Mouse (Mus musculus) heart, embryonic 15.5 days (tissue): ENCODE results near the gene Znrd1. TPM values are rescaled to one million over a fixed set of nuclear protein-coding genes. Genes with fewer than 3 reads are reported as not detected.
A peak's percentile ranks its signal among the peaks of the same experiment; 100 is the strongest.

Source experiments
- ATAC-seq: fragments of 200-750 bp; cut with Nextera tagmentation; replicated peaks from 2 replicates; pipeline ENCODE4 v1.8.0; 2017; ENCODE audit warnings: low read depth, moderate TSS enrichment; ENCODE audit not compliant: insufficient number of reproducible peaks, insufficient read depth, low FRiP score
- H3K27ac ChIP-seq: fragments of 300-500 bp; sonication (generic); 2 replicates; pipeline ENCODE4 v1.5.1; 2015; ENCODE audit warnings: mild to moderate bottlenecking, inconsistent platforms
- H3K27me3 ChIP-seq: fragments of 300-500 bp; sonication (generic); 2 replicates; pipeline ENCODE4 v1.6.1; 2015; ENCODE audit warnings: inconsistent platforms
- H3K36me3 ChIP-seq: fragments of 300-500 bp; sonication (generic); 2 replicates; pipeline ENCODE4 v1.6.1; 2015; ENCODE audit warnings: mild to moderate bottlenecking, inconsistent platforms
- H3K4me1 ChIP-seq: fragments of 300-500 bp; sonication (generic); replicated peaks from 2 replicates; pipeline ENCODE4 v1.6.1; 2015; ENCODE audit warnings: inconsistent platforms
- H3K4me2 ChIP-seq: fragments of 300-500 bp; sonication (generic); 2 replicates; pipeline ENCODE4 v1.6.1; 2015; ENCODE audit warnings: inconsistent platforms, mild to moderate bottlenecking, moderate library complexity
- H3K4me3 ChIP-seq: fragments of 300-500 bp; sonication (generic); 2 replicates; pipeline ENCODE4 v1.5.1; 2015; ENCODE audit warnings: mild to moderate bottlenecking, inconsistent platforms
- H3K9ac ChIP-seq: fragments of 300-500 bp; sonication (generic); 2 replicates; pipeline ENCODE4 v1.6.1; 2015; ENCODE audit warnings: mild to moderate bottlenecking, inconsistent platforms
- H3K9me3 ChIP-seq: fragments of 300-500 bp; sonication (generic); replicated peaks from 2 replicates; pipeline ENCODE4 v1.6.1; 2016; ENCODE audit warnings: inconsistent platforms
- WGBS: fragments of 180-500 bp; shearing (Covaris S2); methylation state at CpG from one replicate; pipeline ENCODE4 v1.1.7; 2015; ENCODE audit warnings: mixed read lengths; 5-methylcytosine and 5-hydroxymethylcytosine counted together
- polyA plus RNA-seq: library from polyadenylated mRNA; unstranded; fragments of >200 nt; fragmentation: Nextera tagmentation; extraction: Ambion mirVana; gene quantifications from 2 replicates; pipeline ENCODE4 v1.2.1, GENCODE M21; 2015

Znrd1 gene
- polyA plus RNA-seq, 1 experiment from 2014 or later = 41.2 TPM

DNA sequence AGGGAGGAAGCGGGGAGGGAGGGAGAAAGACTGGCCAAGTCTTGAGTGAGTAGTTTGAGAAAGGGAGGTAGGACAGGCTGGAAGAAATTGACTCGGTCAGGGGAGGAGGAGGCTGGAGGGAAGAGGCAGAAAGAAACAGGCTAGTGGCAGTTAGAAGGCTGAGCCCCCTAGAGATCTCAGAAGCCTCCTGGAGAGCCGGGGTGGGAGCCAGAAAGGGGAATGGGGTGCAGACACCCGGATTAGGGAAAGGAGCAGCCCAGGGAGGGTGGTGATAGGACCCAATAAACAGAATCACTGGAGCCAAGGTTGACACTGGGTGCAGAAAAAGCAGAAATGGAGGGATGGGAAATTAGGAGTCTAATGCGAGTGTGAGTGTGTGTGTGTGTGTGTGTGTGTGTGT lies 14.7 kb downstream of the Znrd1 start:
- WGBS = 18% methylated on average over 5 of the region's 5 CpGs
- Histone ChIP-seq H3K4me1 (peaks cover 27% of the 10 kb centered on the region), H3K9ac (no peak overlapping the region), H3K27me3 (peaks cover 73% of the 10 kb centered on the region), H3K36me3 (0 out of 2 replicates have a peak, but pooled peaks cover 1% of the 10 kb centered on the region), H3K9me3 (no peaks in the 10 kb centered on the region), H3K27ac (no peak overlapping the region), H3K4me2 (peak overlapping the region; percentile 84), H3K4me3 (peak overlapping the region; percentile 49)
- ATAC-seq = no peak

DNA sequence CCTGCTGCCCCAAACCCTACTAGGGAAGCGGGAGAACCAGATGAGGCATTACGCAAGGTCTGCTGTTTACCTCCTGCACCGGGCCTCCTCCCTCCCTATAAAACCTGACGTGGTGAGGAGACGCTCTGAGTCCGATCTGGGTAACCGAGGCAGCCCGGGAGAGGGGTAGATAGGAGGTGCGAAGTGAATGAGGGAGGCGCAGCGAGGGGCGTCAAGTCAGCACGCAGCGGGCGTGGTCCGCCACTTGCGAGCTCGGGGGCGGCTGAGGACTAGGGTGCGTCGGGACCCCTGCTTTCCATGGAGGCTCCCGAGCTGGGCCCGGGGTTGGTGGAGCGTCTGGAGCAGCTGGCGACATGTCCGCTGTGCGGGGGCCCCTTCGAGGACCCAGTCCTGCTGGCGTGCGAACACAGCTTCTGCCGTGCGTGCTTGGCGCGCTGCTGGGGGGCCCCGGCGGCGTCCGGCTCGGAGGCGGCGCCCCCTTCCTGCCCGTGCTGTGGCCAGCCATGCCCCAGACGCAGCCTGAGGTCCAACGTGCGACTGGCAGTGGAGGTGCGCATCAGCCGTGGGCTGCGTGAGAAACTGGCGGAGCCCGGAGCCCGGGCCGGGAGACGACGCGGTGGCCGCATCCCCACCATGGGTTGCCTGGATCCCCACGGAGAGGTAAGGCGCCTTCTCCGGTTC lies 15.4 kb downstream of the Znrd1 start, which contains the start of gene Rnf39:
Rnf39 (plus strand) TSS at position 128 of the 681 bp plus-strand sequence.
- Histone ChIP-seq H3K4me1 (peaks cover 27% of the 10 kb centered on the region), H3K9ac (peak within 1 kb of the TSS; percentile 31), H3K9me3 (no peaks in the 10 kb centered on the region), H3K4me3 (peak within 1 kb of the TSS; percentile 49), H3K36me3 (no peaks in the 10 kb centered on the region), H3K27ac (no peak within 1 kb of the TSS), H3K4me2 (peak within 1 kb of the TSS; percentile 84), H3K27me3 (peaks cover 73% of the 10 kb centered on the region)
- 0 out of 2 replicates have a peak, but pooled peaks have one; percentile 14 for ATAC-seq
- 2% methylated on average over 59 of the region's 59 CpGs for WGBS

DNA sequence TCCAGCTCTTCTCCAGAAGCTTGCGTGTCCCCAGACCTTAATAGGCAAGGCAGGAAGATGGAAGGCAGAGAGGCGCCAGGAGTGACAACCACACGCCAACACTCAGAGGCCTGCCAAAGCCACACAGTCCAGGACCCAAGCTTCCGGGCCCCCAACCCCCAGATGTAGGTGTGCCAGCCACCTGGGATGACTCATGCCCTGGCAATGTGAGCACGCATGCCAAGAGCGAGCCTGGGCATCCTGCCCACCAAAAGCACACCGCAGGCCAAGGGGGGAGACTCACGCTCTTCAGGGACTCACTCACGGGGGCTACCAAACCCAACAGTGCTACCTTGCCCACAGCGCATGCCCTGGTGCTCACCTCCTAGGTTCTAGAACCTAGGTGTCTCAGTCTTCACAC lies 16.0 kb downstream of the Znrd1 start:
- H3K4me2 ChIP-seq = peak overlapping the region; percentile 84
- peak overlapping the region; percentile 49 for H3K4me3 ChIP-seq
- H3K9me3 ChIP-seq = no peaks in the 10 kb centered on the region
- peak; percentile 62; the same call in 1 of the 2 replicates for ATAC-seq
- no peak overlapping the region for H3K27ac ChIP-seq
- H3K4me1 ChIP-seq = peaks cover 23% of the 10 kb centered on the region
- 24% methylated on average over 10 of the region's 10 CpGs for WGBS
- H3K27me3 ChIP-seq = peaks cover 72% of the 10 kb centered on the region
- H3K9ac ChIP-seq = no peak overlapping the region
- no peaks in the 10 kb centered on the region for H3K36me3 ChIP-seq

DNA sequence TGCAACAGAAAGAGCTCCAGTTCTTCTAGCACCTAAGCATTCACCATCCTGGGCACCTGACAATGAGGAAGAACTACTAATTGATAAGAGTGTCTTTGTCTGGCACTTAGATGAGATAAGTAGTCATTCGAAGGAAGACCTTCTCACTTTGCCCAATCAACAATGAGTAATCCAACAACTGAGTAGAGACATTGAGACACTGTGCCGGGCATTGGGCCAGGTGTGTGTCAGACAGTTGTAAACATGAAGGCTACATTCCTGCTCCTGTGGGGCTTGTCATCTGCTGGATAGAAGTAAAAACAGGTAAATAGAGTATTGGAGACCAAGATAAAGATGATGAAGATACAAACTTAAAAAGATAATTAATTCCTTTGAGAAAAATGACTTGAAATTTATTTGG lies 20.3 kb downstream of the Znrd1 start:
- Histone ChIP-seq H3K9me3 (no peaks in the 10 kb centered on the region), H3K9ac (no peak overlapping the region), H3K4me2 (no peak overlapping the region), H3K4me1 (peaks cover 9% of the 10 kb centered on the region), H3K27ac (no peak overlapping the region), H3K4me3 (no peak overlapping the region), H3K36me3 (no peaks in the 10 kb centered on the region), H3K27me3 (peaks cover 43% of the 10 kb centered on the region)
- no peak for ATAC-seq
- WGBS = 62% methylated on average over 2 of the region's 2 CpGs

DNA sequence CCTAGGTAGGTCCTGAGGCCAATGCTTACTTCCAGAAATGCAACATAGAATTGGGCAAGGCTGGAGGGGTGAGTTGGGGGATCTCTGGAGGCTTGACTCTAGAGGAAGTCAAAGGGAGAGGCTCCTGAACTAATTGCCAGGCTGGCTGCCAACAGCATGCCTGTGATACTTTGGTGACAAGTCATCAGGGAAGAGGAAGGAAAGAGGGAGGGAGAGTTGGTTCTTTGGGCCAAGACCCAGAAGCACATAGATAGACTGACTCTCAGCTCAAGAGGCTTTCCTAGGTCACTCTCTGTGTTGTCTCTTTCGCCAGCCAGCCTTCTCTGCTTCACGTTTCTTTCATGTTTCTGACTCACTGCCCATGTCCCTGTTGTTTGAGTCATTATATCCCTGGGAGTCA lies 26.6 kb downstream of the Znrd1 start:
- peaks cover 7% of the 10 kb centered on the region for H3K27me3 ChIP-seq
- peaks cover 4% of the 10 kb centered on the region for H3K4me1 ChIP-seq
- no peak overlapping the region for H3K4me2 ChIP-seq
- no peak overlapping the region for H3K4me3 ChIP-seq
- ATAC-seq = no peak
- H3K36me3 ChIP-seq = no peaks in the 10 kb centered on the region
- WGBS = 23% methylated on average over 2 of the region's 2 CpGs
- no peak overlapping the region for H3K9ac ChIP-seq
- H3K9me3 ChIP-seq = no peaks in the 10 kb centered on the region
- H3K27ac ChIP-seq = no peak overlapping the region

DNA sequence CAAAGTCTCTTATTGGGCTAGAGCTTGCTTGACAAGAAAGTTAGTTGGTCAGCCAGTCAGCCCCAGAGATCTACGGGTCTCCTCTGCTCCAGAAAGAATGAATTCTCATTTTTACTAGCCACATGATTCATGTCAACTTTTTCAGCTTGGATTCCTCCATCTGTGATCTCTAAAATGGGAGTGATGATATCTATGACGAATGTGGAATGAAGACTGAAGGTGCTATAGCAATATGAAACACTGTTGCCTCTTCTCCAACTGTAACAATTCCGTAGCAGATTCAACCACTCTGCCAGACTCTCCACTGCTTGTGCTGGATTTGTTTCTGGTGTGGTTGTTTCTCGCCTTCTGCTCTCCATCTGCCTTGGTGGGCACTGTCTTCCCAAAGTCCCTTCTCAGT lies 27.2 kb downstream of the Znrd1 start:
- H3K36me3 ChIP-seq = no peaks in the 10 kb centered on the region

DNA sequence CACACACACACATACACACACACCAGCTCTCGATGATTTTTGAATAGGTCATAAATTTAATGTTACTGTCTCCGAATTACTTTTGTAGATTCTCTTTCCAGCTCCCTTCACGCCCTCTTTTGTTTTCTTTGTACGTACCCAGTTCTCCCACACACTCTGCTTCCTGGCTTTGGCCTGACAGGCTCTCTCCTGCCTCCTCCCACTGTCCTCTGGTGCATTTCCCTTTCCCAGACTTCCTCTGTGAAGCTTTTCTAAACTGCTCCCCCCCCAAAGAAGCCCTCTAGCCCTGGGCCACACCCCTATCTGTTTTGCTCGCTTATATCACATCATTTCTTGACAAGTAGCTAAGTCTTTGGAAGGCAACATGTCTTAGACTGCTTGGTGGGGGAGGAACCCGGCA lies 28.1 kb downstream of the Znrd1 start:
- 50% methylated on average over 6 of the region's 6 CpGs for WGBS
- Histone ChIP-seq H3K27me3 (no peaks in the 10 kb centered on the region; the same call in 1 of the 2 replicates), H3K36me3 (no peaks in the 10 kb centered on the region), H3K9ac (no peak overlapping the region), H3K4me3 (no peak overlapping the region), H3K9me3 (no peaks in the 10 kb centered on the region), H3K4me2 (no peak overlapping the region), H3K27ac (no peak overlapping the region), H3K4me1 (peaks cover 4% of the 10 kb centered on the region)
- no peak for ATAC-seq

More for the DNA sequence above, 27.2 kb downstream of the Znrd1 start:
- no peak overlapping the region for H3K27ac ChIP-seq
- H3K4me2 ChIP-seq = no peak overlapping the region
- no peak overlapping the region for H3K4me3 ChIP-seq
- peaks cover 3% of the 10 kb centered on the region; the same call in 1 of the 2 replicates for H3K27me3 ChIP-seq
- no peak overlapping the region for H3K9ac ChIP-seq
- H3K9me3 ChIP-seq = no peaks in the 10 kb centered on the region
- no peak for ATAC-seq
- H3K4me1 ChIP-seq = peaks cover 4% of the 10 kb centered on the region
- WGBS = 66% methylated on average over 4 of the region's 4 CpGs

DNA sequence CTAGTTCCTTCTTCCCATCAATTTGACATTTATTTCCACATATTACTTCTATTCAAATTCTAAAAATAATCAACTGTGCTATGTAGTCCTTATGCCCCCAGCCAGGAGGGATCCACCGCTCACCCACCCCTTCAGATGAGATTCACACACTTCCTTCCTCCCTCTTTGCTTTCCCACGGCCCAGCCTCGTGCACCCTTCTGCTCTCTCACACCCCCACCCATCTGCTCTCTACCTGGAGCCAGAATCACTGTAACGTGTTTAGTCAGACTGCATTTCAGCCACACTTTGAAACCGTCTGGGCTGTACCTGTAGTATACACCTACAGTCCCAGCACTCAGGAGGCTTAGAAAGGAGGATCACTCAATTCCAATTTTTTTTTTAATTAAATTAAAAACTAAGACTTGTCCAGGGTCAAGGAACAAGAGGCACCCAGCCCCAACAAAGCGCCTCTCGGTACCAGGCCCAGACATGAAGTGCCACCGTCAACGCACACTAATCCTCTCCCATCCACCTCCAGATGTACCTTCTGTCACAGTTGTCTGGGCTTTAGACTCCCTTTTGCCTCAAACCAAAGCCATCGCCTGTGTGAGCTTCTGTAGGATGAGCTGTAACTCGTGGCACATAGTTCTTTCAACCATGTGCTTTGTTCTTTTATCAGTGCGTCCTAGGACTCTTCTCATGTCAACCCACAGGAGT lies 29.0 kb downstream of the Znrd1 start:
- H3K9me3 ChIP-seq = no peaks in the 10 kb centered on the region
- 72% methylated on average over 12 of the region's 12 CpGs for WGBS
- H3K36me3 ChIP-seq = no peaks in the 10 kb centered on the region
- no peak overlapping the region for H3K4me3 ChIP-seq
- no peak overlapping the region for H3K4me2 ChIP-seq
- no peak for ATAC-seq
- H3K4me1 ChIP-seq = peaks cover 4% of the 10 kb centered on the region
- H3K9ac ChIP-seq = no peak overlapping the region
- H3K27me3 ChIP-seq = no peaks in the 10 kb centered on the region; the same call in 1 of the 2 replicates
- H3K27ac ChIP-seq = no peak overlapping the region

DNA sequence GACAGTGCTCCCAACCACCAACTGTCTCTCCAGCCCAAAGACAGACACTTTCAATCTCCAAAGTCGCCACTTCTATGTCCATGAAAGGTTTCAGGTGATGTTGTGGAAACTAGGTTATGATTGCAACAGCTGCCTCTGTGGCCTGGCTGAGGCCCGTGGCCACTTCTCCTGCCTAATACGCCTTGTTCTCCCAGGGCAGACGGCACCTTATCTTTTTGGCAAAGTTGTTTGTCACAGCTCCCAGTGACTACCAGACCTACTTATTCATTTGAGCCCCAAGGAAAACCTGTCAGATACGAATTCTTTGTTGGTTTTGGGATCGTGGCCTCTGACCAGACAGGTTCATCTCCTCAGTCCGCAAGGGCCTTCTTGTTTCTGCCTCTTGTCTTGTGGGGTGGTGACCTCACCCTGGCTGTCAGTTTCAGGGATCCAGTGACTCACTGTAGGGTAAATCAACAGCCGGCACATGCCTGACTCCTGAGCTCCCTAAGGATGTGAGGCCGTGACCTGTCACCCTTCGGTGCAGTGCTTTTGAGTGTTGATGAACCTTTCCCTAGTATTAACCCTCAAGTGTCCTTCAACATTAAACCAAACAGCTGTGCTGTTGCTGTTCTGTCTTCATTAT lies 30.8 kb downstream of the Znrd1 start:
- WGBS = 32% methylated on average over 10 of the region's 10 CpGs
- no peak overlapping the region for H3K27ac ChIP-seq

DNA sequence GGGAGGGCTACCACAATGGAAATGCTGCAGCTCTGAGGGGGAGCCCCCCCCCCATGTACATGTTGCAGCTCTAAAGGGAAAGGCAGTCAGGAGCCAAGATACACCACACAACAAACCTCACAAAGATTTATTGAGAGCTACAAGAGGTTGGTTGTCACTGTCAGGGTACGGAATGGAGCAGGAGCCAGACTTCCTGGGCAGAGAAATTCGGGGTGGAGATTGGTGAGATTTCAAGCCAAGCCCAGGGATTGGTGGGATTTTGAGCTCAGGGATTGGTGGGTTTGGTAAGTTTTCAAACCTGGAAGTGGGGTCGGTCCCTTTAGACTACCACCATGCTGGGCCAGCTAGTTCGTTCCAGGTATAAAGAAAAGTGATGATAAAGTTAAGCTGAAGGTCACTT lies 34.9 kb downstream of the Znrd1 start:
- H3K4me3 ChIP-seq = no peak overlapping the region
- ATAC-seq = no peak
- H3K9ac ChIP-seq = no peak overlapping the region
- WGBS = 52% methylated on average over 4 of the region's 4 CpGs
- peaks cover 3% of the 10 kb centered on the region; the same call in 1 of the 2 replicates for H3K27me3 ChIP-seq
- no peaks in the 10 kb centered on the region for H3K9me3 ChIP-seq
- no peaks in the 10 kb centered on the region for H3K36me3 ChIP-seq
- no peaks in the 10 kb centered on the region for H3K4me1 ChIP-seq
- H3K27ac ChIP-seq = no peak overlapping the region
- H3K4me2 ChIP-seq = no peak overlapping the region

More for the DNA sequence above, 30.8 kb downstream of the Znrd1 start:
- H3K27me3 ChIP-seq = 0 out of 2 replicates have a peak, but pooled peaks cover 3% of the 10 kb centered on the region
- no peak overlapping the region for H3K4me3 ChIP-seq
- H3K4me2 ChIP-seq = no peak overlapping the region
- H3K9ac ChIP-seq = no peak overlapping the region
- no peaks in the 10 kb centered on the region for H3K9me3 ChIP-seq
- H3K4me1 ChIP-seq = peaks cover 4% of the 10 kb centered on the region
- no peak for ATAC-seq
- H3K36me3 ChIP-seq = no peaks in the 10 kb centered on the region

DNA sequence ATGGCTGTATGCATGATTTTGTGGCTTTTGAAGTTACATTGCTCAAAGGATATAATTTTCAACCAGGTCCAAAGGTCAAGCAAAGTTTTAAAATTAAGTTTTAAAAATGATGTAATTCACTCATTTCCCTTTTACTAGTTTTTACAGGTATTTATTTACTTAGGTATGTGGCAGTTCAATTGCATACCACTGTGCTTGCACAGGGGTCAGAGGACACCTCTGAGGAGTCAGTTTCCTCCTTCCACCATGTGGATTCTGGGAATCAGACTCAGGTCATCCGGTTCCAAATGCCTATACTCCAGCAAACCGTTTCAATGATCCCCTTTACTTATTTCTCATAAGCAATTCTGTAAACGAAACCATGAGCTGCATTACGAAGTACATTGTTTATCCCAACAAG lies 35.6 kb downstream of the Znrd1 start:
- Histone ChIP-seq H3K27ac (no peak overlapping the region), H3K27me3 (peaks cover 3% of the 10 kb centered on the region; the same call in 1 of the 2 replicates), H3K4me2 (no peak overlapping the region), H3K4me1 (no peaks in the 10 kb centered on the region), H3K4me3 (no peak overlapping the region), H3K9me3 (no peaks in the 10 kb centered on the region), H3K9ac (no peak overlapping the region), H3K36me3 (no peaks in the 10 kb centered on the region)
- no peak for ATAC-seq
- WGBS = 80% methylated on average over 4 of the region's 4 CpGs
